Mouse (Mus musculus): ENCODE measurements around the gene Plekha7. TPM values are rescaled to one million over a fixed set of nuclear protein-coding genes. Genes with fewer than 3 reads are reported as not detected.

Plekha7 gene
- total and polyA plus RNA-seq, 2 experiments: 2.3 to 2.9 TPM

DNA sequence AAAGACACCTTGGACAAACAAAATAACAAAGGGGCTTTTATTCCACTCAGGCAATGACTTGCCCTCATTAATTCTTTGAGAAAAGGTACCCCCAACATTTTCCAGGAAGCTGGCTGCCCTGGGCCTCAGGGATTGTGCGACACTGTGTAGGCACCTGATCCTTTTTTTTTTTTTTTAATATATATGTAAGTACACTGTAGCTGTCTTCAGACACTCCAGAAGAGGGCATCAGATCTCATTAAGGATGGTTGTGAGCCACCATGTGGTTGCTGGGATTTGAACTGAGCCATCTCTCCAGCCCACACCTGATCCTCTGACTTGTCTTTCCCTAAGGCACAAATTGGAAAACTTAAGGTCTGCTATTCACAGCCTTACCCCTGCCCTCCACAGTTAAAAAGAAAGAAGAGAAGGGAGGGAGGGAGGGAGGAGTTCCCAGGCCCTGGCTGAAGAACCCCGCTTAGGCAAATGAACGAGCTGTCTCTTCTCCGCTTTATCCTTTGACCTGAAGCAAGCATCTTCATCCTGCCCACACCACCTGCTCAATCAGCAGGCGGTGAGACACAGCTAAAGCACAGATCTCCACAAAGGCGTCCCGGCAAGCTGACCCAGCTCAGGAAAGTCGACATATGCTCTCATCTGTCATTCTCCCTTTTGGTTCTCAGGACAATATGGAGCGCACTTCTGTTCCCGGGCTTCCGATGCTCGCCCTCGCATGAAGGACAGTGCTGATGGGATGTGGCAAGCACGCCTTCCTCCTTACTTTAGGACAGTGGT is 85.0 kb downstream of the Plekha7 start:
- Histone ChIP-seq H3K27me3 (ENCODE audit: control insufficient read depth, insufficient read depth, low read length) (no peaks in the 10 kb centered on the region), H3K4me3 (ENCODE audit: insufficient read depth, low read depth, low read length) (no peak overlapping the region), H3K27ac (replicated peaks; ENCODE audit: insufficient read depth, low read depth, low read length) (no peak overlapping the region), H3K36me3 (ENCODE audit: control insufficient read depth, insufficient read depth, low read length) (no peaks in the 10 kb centered on the region), H3K9ac (ENCODE audit: low read depth, low read length) (no peak overlapping the region), H3K79me2 (ENCODE audit: control insufficient read depth, insufficient read depth, low read length) (peaks cover 7% of the 10 kb centered on the region; the same call in 1 of the 2 replicates), H3K4me1 (ENCODE audit: control insufficient read depth, insufficient read depth, low read length) (peaks cover 3% of the 10 kb centered on the region; the same call in 1 of the 2 replicates)
- 84% methylated on average over 14 of the region's 14 CpGs for WGBS
- TF ChIP-seq POLR2A (IDR thresholded peaks at IDR 0.05; ENCODE audit: extremely low read depth, insufficient read depth, low read length) (no peak), CTCF (IDR thresholded peaks at IDR 0.05; ENCODE audit: low read depth, low read length) (no peak)
- DNase-seq (ENCODE audit: extremely low read depth, low read depth, low spot score): no peak

- TF ChIP-seq POLR2A (IDR thresholded peaks at IDR 0.05; ENCODE audit: extremely low read depth, insufficient read depth, low read length): no peak
- 0 out of 2 replicates have a peak, but pooled peaks have one; percentile 11 for TF ChIP-seq CTCF (IDR thresholded peaks at IDR 0.05; ENCODE audit: low read depth, low read length)
- H3K36me3 ChIP-seq (ENCODE audit: control insufficient read depth, insufficient read depth, low read length): no peaks in the 10 kb centered on the region
- H3K79me2 ChIP-seq (ENCODE audit: control insufficient read depth, insufficient read depth, low read length): peaks cover 7% of the 10 kb centered on the region; the same call in 1 of the 2 replicates
- peaks cover 3% of the 10 kb centered on the region; the same call in 1 of the 2 replicates for H3K4me1 ChIP-seq (ENCODE audit: control insufficient read depth, insufficient read depth, low read length)
- 26% methylated on average over 8 of the region's 8 CpGs for WGBS
- H3K27ac ChIP-seq (replicated peaks; ENCODE audit: insufficient read depth, low read depth, low read length): no peak overlapping the region
- H3K9ac ChIP-seq (ENCODE audit: low read depth, low read length): no peak overlapping the region
- H3K4me3 ChIP-seq (ENCODE audit: insufficient read depth, low read depth, low read length): no peak overlapping the region
- peak; percentile 66 for DNase-seq (ENCODE audit: extremely low read depth, low read depth, low spot score)
- H3K27me3 ChIP-seq (ENCODE audit: control insufficient read depth, insufficient read depth, low read length): no peaks in the 10 kb centered on the region
Observed at GRCm38 (mm10) chr7:116222288-116223009, 85.7 kb downstream of the Plekha7 start.

- no peak for DNase-seq (ENCODE audit: extremely low read depth, low read depth, low spot score)
- Histone ChIP-seq H3K27ac (replicated peaks; ENCODE audit: insufficient read depth, low read depth, low read length) (no peak overlapping the region), H3K4me1 (ENCODE audit: control insufficient read depth, insufficient read depth, low read length) (no peaks in the 10 kb centered on the region), H3K27me3 (ENCODE audit: control insufficient read depth, insufficient read depth, low read length) (no peaks in the 10 kb centered on the region), H3K4me3 (ENCODE audit: insufficient read depth, low read depth, low read length) (no peak overlapping the region), H3K79me2 (ENCODE audit: control insufficient read depth, insufficient read depth, low read length) (peaks cover 7% of the 10 kb centered on the region; the same call in 1 of the 2 replicates), H3K36me3 (ENCODE audit: control insufficient read depth, insufficient read depth, low read length) (no peaks in the 10 kb centered on the region), H3K9ac (ENCODE audit: low read depth, low read length) (no peak overlapping the region)
- TF ChIP-seq POLR2A (IDR thresholded peaks at IDR 0.05; ENCODE audit: extremely low read depth, insufficient read depth, low read length): no peak
- no peak for TF ChIP-seq CTCF (IDR thresholded peaks at IDR 0.05; ENCODE audit: low read depth, low read length)
- WGBS: 57% methylated on average over 7 of the region's 7 CpGs
Observed at GRCm38 (mm10) chr7:116221883-116222282, 86.3 kb downstream of the Plekha7 start.

DNA sequence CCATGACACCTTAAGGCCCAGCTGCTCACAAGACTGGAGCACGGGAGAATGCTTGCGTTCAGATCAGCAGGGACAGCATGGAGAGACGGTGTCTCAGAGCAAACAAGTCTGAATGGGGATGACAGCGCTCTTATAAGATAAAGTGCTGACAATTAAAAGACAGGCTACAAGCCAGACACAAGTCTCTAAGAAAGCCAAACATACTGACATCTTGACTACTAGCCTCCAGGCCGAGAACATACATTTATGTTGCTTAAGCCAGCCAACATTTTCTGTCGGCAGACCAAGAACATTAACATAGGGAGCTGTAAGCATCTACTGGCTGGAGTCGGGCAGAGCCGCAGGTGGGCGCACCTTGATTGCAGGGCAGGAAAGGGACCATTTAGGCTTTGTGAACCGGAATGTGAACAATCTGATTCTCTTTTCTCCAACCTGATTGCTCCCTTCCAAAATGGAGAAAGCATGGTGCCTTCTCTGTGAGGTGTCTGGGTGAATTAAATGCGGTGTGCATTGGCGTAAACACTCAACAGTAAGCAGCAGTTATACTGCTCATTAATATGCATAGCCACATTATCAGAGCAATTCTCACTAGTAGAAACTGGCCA is 88.0 kb downstream of the Plekha7 start:
- H3K36me3 ChIP-seq (ENCODE audit: control insufficient read depth, insufficient read depth, low read length): no peaks in the 10 kb centered on the region
- H3K9ac ChIP-seq (ENCODE audit: low read depth, low read length): no peak overlapping the region
- H3K79me2 ChIP-seq (ENCODE audit: control insufficient read depth, insufficient read depth, low read length): peaks cover 7% of the 10 kb centered on the region; the same call in 1 of the 2 replicates
- no peak overlapping the region for H3K27ac ChIP-seq (replicated peaks; ENCODE audit: insufficient read depth, low read depth, low read length)
- H3K4me1 ChIP-seq (ENCODE audit: control insufficient read depth, insufficient read depth, low read length): no peaks in the 10 kb centered on the region
- no peaks in the 10 kb centered on the region for H3K27me3 ChIP-seq (ENCODE audit: control insufficient read depth, insufficient read depth, low read length)
- H3K4me3 ChIP-seq (ENCODE audit: insufficient read depth, low read depth, low read length): no peak overlapping the region
- DNase-seq (ENCODE audit: extremely low read depth, low read depth, low spot score): no peak
- TF ChIP-seq CTCF (IDR thresholded peaks at IDR 0.05; ENCODE audit: low read depth, low read length) (no peak), POLR2A (IDR thresholded peaks at IDR 0.05; ENCODE audit: extremely low read depth, insufficient read depth, low read length) (no peak)
- 91% methylated on average over 12 of the region's 12 CpGs for WGBS

DNA sequence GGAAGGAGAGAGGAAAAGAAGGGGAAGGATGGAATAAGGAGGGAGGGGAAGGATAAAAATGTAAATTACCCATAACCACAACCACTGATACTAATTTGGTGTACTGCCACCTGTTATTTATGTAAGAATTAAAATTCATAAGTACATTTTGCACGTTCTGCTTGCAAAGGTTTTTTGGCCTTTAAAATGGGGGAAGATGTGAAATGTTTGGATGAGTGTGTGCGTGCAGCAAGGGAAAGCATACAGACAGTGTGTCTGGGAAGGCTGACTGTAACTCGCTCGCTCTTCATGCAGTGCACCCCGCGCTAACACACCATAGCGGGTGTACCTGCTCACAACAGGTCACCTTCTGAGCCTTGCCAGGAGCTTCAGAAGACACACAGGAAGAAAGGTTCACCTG is 90.4 kb downstream of the Plekha7 start:
- peaks cover 7% of the 10 kb centered on the region; the same call in 1 of the 2 replicates for H3K79me2 ChIP-seq (ENCODE audit: control insufficient read depth, insufficient read depth, low read length)
- TF ChIP-seq CTCF (IDR thresholded peaks at IDR 0.05; ENCODE audit: low read depth, low read length): no peak
- no peak for TF ChIP-seq POLR2A (IDR thresholded peaks at IDR 0.05; ENCODE audit: extremely low read depth, insufficient read depth, low read length)
- H3K36me3 ChIP-seq (ENCODE audit: control insufficient read depth, insufficient read depth, low read length): no peaks in the 10 kb centered on the region
- no peak overlapping the region for H3K9ac ChIP-seq (ENCODE audit: low read depth, low read length)
- WGBS: 97% methylated on average over 7 of the region's 7 CpGs
- no peak overlapping the region for H3K27ac ChIP-seq (replicated peaks; ENCODE audit: insufficient read depth, low read depth, low read length)
- no peak for DNase-seq (ENCODE audit: extremely low read depth, low read depth, low spot score)
- no peaks in the 10 kb centered on the region for H3K4me1 ChIP-seq (ENCODE audit: control insufficient read depth, insufficient read depth, low read length)
- H3K4me3 ChIP-seq (ENCODE audit: insufficient read depth, low read depth, low read length): no peak overlapping the region
- H3K27me3 ChIP-seq (ENCODE audit: control insufficient read depth, insufficient read depth, low read length): no peaks in the 10 kb centered on the region
